14 mouse cellular contexts compared by ENCODE assay signal in genomic region chr7:35146269-35146668, GRCm38 (mm10). TPM values are rescaled to one million over a fixed set of nuclear protein-coding genes. Genes with fewer than 3 reads are reported as not detected.
DNase-seq lines count a peak whose midpoint lies in the region; ATAC-seq and TF ChIP-seq lines count a peak whose summit lies in the region.
"Had no signal": no experiment of that assay in that cellular context is flagged by ENCODE, and none has a peak within 500 bp of the region (broad histone marks: within the 10 kb centered on the region; RNA-seq: fewer than 3 reads in every experiment).

No protein-coding gene starts in this region.

- WGBS in heart, postnatal 0 days, result 62% methylated on average over 10 of the region's 10 CpGs
- WGBS in heart, embryonic 12.5 days, result 78% methylated on average over 10 of the region's 10 CpGs
- WGBS in heart, adult 2 months, result 81% methylated on average over 10 of the region's 10 CpGs

- no peak for TF ChIP-seq EP300 in heart, postnatal 0 days (IDR thresholded peaks at IDR 0.05; ENCODE audit: low read depth)
- TF ChIP-seq EP300 in heart, adult 2 months (IDR thresholded peaks at IDR 0.05; ENCODE audit: insufficient read depth, low read depth, low read length), result no peak

- TF ChIP-seq POLR2A in heart, adult 2 months (IDR thresholded peaks at IDR 0.05; ENCODE audit: insufficient read depth, low read depth, low read length), result no peak

- intact Hi-C loops in heart, adult 2 months (cut with DNase I), result no loop called here

- no peak for TF ChIP-seq CTCF in heart, postnatal 0 days (IDR thresholded peaks at IDR 0.05; ENCODE audit: low read depth)
- no peak for TF ChIP-seq CTCF in heart, adult 2 months (IDR thresholded peaks at IDR 0.05)

- no peak overlapping the region for H3K27ac ChIP-seq in heart, postnatal 0 days (ENCODE audit: low read depth)
- H3K27ac ChIP-seq in heart, embryonic 12.5 days (ENCODE audit: poor library complexity, severe bottlenecking), result no peak overlapping the region
- peak overlapping the region; percentile 57 for H3K27ac ChIP-seq in brown adipose tissue, adult 24 weeks (replicated peaks; ENCODE audit: low read depth, low read length)
- no peak overlapping the region for H3K27ac ChIP-seq in heart, adult 2 months
- H3K27ac ChIP-seq: forebrain, embryonic 10.5 days; hindbrain, embryonic 15.5 days had no signal

- no peaks in the 10 kb centered on the region for H3K36me3 ChIP-seq in heart, postnatal 0 days (replicated peaks; ENCODE audit: control insufficient read depth, insufficient read depth, low read length)
- H3K36me3 ChIP-seq in heart, embryonic 12.5 days, result no peaks in the 10 kb centered on the region
- no peaks in the 10 kb centered on the region for H3K36me3 ChIP-seq in heart, adult 2 months (ENCODE audit: control insufficient read depth, insufficient read depth, low read length)
- H3K36me3 ChIP-seq: forebrain, embryonic 10.5 days; hindbrain, embryonic 15.5 days had no signal

- H3K4me2 ChIP-seq in heart, postnatal 0 days (ENCODE audit: low read depth, low read length), result no peak overlapping the region
- H3K4me2 ChIP-seq in heart, embryonic 12.5 days, result no peak overlapping the region
- H3K4me2 ChIP-seq: heart, embryonic 11.5 days; hindbrain, embryonic 15.5 days; lung, embryonic 14.5 days had no signal

- no peak for DNase-seq in heart, postnatal 0 days (ENCODE audit: low spot score)
- DNase-seq in kidney, postnatal 10 days, result peak; percentile 70
- peak; percentile 77 for DNase-seq in lung, postnatal 10 days
- no peak for DNase-seq in ovary, postnatal 36 days (ENCODE audit: low spot score)
- no peak for DNase-seq in heart, adult 2 months
- no peak for DNase-seq in right cerebral cortex, postnatal 4 days
- DNase-seq: lung, embryonic 14.5 days; thymus, postnatal 4 days had no signal

- ATAC-seq in heart, postnatal 0 days (ENCODE audit: insufficient read depth, low read depth), result peak; percentile 10; the same call in 1 of the 2 replicates
- no peak for ATAC-seq in heart, embryonic 12.5 days (ENCODE audit: insufficient number of reproducible peaks, low FRiP score)

- no peaks in the 10 kb centered on the region for H3K4me1 ChIP-seq in heart, postnatal 0 days (ENCODE audit: control insufficient read depth, insufficient read depth)
- peaks cover 9% of the 10 kb centered on the region for H3K4me1 ChIP-seq in heart, embryonic 12.5 days (replicated peaks)
- peaks cover 18% of the 10 kb centered on the region for H3K4me1 ChIP-seq in brown adipose tissue, adult 24 weeks (ENCODE audit: control insufficient read depth, insufficient read depth, insufficient read length, low read length)
- H3K4me1 ChIP-seq in heart, adult 2 months (ENCODE audit: control insufficient read depth, insufficient read depth, low read length), result peaks cover 5% of the 10 kb centered on the region
- H3K4me1 ChIP-seq: hindbrain, embryonic 15.5 days had no signal

- no peaks in the 10 kb centered on the region for H3K79me2 ChIP-seq in heart, adult 2 months (replicated peaks; ENCODE audit: control insufficient read depth, insufficient read depth, low read length)

- no peaks in the 10 kb centered on the region for H3K27me3 ChIP-seq in heart, postnatal 0 days (ENCODE audit: control insufficient read depth, insufficient read depth, low read length)
- no peaks in the 10 kb centered on the region; the same call in 1 of the 2 replicates for H3K27me3 ChIP-seq in heart, embryonic 12.5 days (replicated peaks)
- H3K27me3 ChIP-seq in heart, adult 2 months (ENCODE audit: control insufficient read depth, insufficient read depth, low read length), result no peaks in the 10 kb centered on the region
- H3K27me3 ChIP-seq: hindbrain, embryonic 15.5 days had no signal

- H3K4me3 ChIP-seq in heart, postnatal 0 days (ENCODE audit: low read depth, low read length), result no peak overlapping the region
- H3K4me3 ChIP-seq in heart, embryonic 12.5 days, result no peak overlapping the region
- H3K4me3 ChIP-seq in brown adipose tissue, adult 24 weeks (ENCODE audit: insufficient read depth, low read depth, low read length), result no peak overlapping the region
- no peak overlapping the region for H3K4me3 ChIP-seq in heart, adult 2 months
- H3K4me3 ChIP-seq: forebrain, embryonic 10.5 days; hindbrain, embryonic 15.5 days had no signal

- H3K9ac ChIP-seq in heart, postnatal 0 days (replicated peaks; ENCODE audit: low read depth, low read length), result no peak overlapping the region
- no peak overlapping the region for H3K9ac ChIP-seq in heart, embryonic 12.5 days
- no peak overlapping the region for H3K9ac ChIP-seq in heart, adult 2 months (ENCODE audit: low read depth, low read length)
- H3K9ac ChIP-seq: hindbrain, embryonic 15.5 days; lung, embryonic 14.5 days had no signal

- no peaks in the 10 kb centered on the region for H3K9me3 ChIP-seq in heart, postnatal 0 days (replicated peaks; ENCODE audit: control insufficient read depth, low read length)
- no peaks in the 10 kb centered on the region for H3K9me3 ChIP-seq in heart, embryonic 12.5 days (replicated peaks)
- H3K9me3 ChIP-seq: forebrain, embryonic 10.5 days; hindbrain, embryonic 15.5 days had no signal

RNA-seq across cellular contexts. Expression of gene Cebpa, which starts 27.2 kb away (rescaled TPM):
- total RNA-seq in heart, postnatal 0 days (2014; rRNA removed; ENCODE audit: low replicate concordance), result 3.5 and 6.3 TPM in 2 replicates
- 0.20 and 0.48 TPM in 2 replicates for polyA plus RNA-seq in heart, postnatal 0 days (2015; fragmentation: Nextera tagmentation; extraction: Ambion mirVana)
- polyA plus RNA-seq in heart, embryonic 12.5 days (2016; fragmentation: Nextera tagmentation; extraction: Ambion mirVana), result 0.64 and 0.92 TPM in 2 replicates
- 427 and 435 TPM in 2 replicates for polyA plus RNA-seq in brown adipose tissue, adult 24 weeks (2012; ENCODE audit: insufficient read depth, insufficient read length, missing spikeins)
- total RNA-seq in heart, adult 2 months (2021), result 1 to 10 TPM; 7.3 to 7.8 TPM
- 8.6 and 16.5 TPM in 2 replicates for polyA plus RNA-seq in heart, adult 2 months (2012; rRNA removed)

RNA-seq across cellular contexts. Expression of gene Slc7a10, which starts 39.9 kb away (rescaled TPM):
- total RNA-seq in heart, postnatal 0 days (2014; rRNA removed; ENCODE audit: low replicate concordance), result 0.11 TPM in 1 of 2 replicates, not detected in the other
- polyA plus RNA-seq in heart, postnatal 0 days (2015; fragmentation: Nextera tagmentation; extraction: Ambion mirVana), result 0.15 and 1.1 TPM in 2 replicates
- polyA plus RNA-seq in heart, embryonic 12.5 days (2016; fragmentation: Nextera tagmentation; extraction: Ambion mirVana), result 1.1 and 1.3 TPM in 2 replicates
- polyA plus RNA-seq in brown adipose tissue, adult 24 weeks (2012; ENCODE audit: insufficient read depth, insufficient read length, missing spikeins), result 7.7 and 8.3 TPM in 2 replicates
- total RNA-seq in heart, adult 2 months (2021), result under 1 TPM; 0.60 to 0.77 TPM
- 1.5 and 2.9 TPM in 2 replicates for polyA plus RNA-seq in heart, adult 2 months (2012; rRNA removed)
- total RNA-seq: monocyte, adult 5-6 weeks had no signal

Comparison
In these comparisons a context has a peak if more than half of its experiments do, and no peak if none do; other contexts are left out.
1. DNase-seq: peak in kidney, postnatal 10 days (single experiment) and lung, postnatal 10 days (single experiment); none in heart, postnatal 0 days (single experiment), ovary, postnatal 36 days (single experiment), heart, adult 2 months (0 of 2) and right cerebral cortex, postnatal 4 days (single experiment).
2. RNA of gene Cebpa, which starts 27.2 kb away (polyA plus RNA-seq): 427 to 435 TPM in brown adipose tissue, adult 24 weeks; 8.6 to 16.5 TPM in heart, adult 2 months, 0.64 to 0.92 TPM in heart, embryonic 12.5 days and 0.20 to 0.48 TPM in heart, postnatal 0 days; every median in the first group is over 10 times any median in the second.